Mouse (Mus musculus) splenic B cell, adult 2 months (primary cell): ENCODE data around the gene Fhdc1.

ENCODE experiments used
- DNase-seq: peaks from one replicate; pipeline ENCODE4 v3.0.0-alpha.2; 2011; ENCODE audit warnings: low read depth, low spot score
- H3K27me3 ChIP-seq: 2 replicates; pipeline ENCODE4 v1.6.1; 2012; ENCODE audit warnings: mild to moderate bottlenecking, low read length, moderate library complexity, mixed read lengths; ENCODE audit not compliant: control insufficient read depth, poor library complexity, insufficient read depth, severe bottlenecking
- H3K36me3 ChIP-seq: 2 replicates; pipeline ENCODE4 v1.6.1; 2012; ENCODE audit warnings: mild to moderate bottlenecking, low read length, moderate library complexity, mixed read lengths; ENCODE audit not compliant: control insufficient read depth, poor library complexity, insufficient read depth, severe bottlenecking

The Fhdc1 gene

DNA sequence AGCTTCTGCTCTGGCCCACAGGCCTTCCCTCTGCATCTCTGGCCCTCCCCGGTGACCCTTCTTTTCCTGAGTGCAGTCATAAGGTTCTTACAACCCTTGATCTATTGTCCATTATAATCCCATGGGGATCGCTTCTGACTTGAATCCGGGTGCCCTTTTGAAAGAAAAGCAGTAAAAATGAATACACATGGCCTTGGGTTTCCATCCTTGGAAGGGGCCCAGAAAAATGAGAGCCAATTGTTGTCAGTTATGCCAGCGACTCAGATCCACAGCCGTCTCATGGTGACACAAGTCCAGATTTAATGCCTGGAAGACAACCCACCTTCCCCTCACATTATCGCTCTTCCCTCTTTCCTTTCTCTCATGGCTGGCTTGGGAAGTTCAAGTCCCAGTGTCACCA, 1.9 kb upstream of the Fhdc1 start:
- H3K27me3 ChIP-seq: no peaks in the 10 kb centered on the region; the same call in 1 of the 2 replicates
- H3K36me3 ChIP-seq: no peaks in the 10 kb centered on the region
- DNase-seq: no peak

DNA sequence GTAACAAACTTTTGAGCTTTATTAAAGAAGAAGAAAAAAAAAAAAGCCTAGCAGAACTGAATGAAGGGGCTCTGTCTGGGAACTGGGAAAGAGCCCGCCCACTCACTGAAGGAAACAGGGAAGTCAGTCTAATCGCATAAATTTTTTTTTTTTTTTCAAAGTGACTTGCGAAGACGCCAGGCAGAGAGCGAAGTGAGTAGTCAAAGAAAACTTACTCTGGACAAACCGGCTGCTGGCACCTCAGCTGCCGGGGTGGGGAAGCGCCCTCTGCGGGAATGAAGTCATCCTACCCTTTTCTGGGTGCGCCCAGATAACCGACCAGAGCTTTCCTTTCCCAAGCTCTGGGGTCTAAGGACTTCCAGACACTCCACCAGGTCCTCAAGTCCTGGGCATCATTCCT, 875 bp upstream of the Fhdc1 start:
- no peaks in the 10 kb centered on the region for H3K36me3 ChIP-seq
- no peaks in the 10 kb centered on the region; the same call in 1 of the 2 replicates for H3K27me3 ChIP-seq
- no peak for DNase-seq

DNA sequence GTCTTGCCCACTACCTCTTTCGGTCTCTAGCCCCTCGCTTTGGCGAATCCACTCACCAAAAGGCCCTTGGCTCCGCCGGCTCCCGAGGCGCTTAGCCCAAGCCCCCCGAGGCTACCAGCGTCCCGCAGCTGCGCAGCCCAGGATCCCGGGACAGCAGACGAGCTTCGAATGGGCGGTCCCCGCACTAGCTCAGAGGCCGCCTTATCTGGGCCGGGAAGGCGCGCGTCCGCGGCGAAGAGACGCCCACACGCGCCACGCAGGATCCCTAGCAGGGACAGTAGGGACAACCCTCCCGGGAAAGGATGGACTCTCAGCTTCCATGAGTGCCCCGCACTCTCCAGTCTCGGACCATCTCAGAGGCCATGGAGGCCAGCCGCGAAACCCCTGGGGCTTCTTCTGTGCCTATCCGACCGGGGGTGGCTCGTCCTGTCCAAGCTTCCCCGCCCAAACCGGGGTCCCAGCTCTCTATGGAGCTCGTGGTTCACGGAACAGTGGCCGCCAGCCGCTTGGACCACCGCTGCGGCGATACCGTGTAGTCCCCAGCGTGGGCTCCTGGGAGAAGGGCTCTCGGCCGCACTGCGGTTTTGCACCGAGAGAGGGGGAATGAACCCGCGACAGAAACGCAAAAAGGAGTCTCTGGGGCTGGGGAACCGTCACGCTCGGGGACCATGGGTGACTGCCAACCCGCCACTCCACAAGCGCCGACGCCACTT, 780 bp downstream of the Fhdc1 start:
- H3K27me3 ChIP-seq: no peaks in the 10 kb centered on the region; the same call in 1 of the 2 replicates
- H3K36me3 ChIP-seq: no peaks in the 10 kb centered on the region
- peak; percentile 4 for DNase-seq

DNA sequence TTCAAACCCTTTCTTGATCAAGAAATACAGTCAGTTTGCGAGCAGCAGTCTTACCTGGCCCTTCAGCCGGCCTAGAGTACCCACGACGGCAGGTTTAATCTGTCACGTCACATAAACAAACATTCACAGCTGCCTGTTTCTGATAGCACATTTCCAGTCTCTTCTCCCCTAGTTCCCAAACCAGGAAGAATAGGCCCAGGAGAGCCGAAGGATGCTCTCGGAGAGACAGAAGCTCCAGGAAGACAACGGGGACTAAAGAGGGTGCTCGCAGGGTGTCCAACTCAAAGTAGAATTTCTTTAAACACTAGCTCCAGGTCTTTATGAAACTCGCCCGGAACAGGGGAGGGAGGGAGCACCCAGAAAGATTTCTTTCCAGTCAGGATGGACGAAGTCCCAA, 1.3 kb downstream of the Fhdc1 start:
- Histone ChIP-seq H3K27me3 (no peaks in the 10 kb centered on the region; the same call in 1 of the 2 replicates), H3K36me3 (no peaks in the 10 kb centered on the region)
- DNase-seq: no peak

DNA sequence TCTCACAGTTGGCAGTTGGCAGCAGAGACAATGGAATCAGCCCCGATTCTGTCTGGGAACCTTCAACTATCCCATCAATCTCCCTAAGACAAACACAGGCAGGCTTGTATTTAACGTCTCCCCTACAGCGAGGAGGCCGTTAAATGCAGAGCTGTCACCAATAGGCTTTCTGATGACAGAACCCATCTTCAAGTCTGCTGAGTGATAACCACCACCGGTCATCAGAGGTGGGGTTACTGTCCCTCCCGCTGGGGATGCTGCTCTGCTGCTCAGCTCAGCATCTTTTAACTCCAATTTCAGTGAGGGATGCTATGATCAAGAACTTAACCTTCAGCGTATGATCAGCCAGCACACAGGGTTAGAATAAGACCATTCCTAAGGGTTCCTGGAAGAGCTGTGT, 2.0 kb downstream of the Fhdc1 start:
- Histone ChIP-seq H3K27me3 (no peaks in the 10 kb centered on the region; the same call in 1 of the 2 replicates), H3K36me3 (no peaks in the 10 kb centered on the region)
- DNase-seq: no peak

DNA sequence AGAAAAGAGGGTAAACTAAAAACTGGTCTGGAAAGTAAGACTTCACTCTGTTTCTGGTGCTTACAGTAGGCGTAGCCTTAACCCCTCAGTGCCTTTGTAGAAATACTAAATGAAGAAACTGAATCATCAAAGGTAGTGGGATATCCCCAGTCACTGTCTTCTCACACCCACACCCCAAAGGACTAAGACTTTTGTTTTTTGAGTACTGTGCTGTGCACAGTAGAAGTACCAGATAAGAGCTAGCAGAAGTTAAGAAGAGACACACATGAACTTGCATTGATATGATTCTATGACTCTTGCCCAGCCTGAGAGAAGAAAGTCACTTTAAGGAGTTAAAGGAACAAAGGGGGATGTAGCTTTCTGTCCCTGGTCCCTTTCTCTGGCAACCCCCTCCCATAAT, 2.7 kb downstream of the Fhdc1 start:
- Histone ChIP-seq H3K36me3 (no peaks in the 10 kb centered on the region), H3K27me3 (no peaks in the 10 kb centered on the region; the same call in 1 of the 2 replicates)
- no peak for DNase-seq

DNA sequence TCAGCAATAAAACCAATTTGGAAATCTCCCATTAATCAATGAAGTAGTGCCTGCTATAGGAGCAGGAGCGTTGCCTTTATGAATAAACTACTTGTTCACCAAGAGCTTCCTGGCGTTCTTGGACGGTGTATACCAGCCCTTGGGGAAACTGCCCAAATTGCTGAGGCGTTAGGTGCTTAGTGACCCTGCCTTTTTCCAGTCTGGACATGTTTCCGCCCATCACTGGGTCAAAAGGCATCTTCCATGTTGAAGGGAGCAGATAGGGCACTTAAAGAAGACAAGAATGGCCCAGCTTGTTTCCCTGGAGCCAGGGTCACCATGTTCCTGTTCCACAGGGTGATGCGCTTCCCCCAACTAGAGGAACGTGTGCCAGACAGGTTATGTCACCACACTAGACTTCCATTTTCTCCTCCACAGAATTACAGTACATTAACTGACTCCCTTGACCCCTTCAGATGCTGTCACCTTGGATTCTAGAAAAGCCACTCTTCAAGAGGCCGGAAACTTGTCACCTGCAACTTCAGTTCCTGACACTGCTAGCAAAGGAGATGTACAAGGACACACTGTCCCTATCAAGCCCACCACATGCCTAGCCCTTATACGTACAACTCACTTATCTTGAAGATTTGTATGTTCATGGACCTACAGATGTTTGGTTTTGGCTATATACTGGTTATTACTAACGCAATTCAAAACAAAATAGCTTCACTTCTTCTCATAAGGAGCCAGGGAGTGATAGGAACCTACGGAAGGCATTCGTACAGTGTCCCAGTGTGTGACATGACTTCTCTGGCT, 5.1 kb downstream of the Fhdc1 start:
- no peak for DNase-seq
- Histone ChIP-seq H3K27me3 (no peaks in the 10 kb centered on the region; the same call in 1 of the 2 replicates), H3K36me3 (no peaks in the 10 kb centered on the region)

DNA sequence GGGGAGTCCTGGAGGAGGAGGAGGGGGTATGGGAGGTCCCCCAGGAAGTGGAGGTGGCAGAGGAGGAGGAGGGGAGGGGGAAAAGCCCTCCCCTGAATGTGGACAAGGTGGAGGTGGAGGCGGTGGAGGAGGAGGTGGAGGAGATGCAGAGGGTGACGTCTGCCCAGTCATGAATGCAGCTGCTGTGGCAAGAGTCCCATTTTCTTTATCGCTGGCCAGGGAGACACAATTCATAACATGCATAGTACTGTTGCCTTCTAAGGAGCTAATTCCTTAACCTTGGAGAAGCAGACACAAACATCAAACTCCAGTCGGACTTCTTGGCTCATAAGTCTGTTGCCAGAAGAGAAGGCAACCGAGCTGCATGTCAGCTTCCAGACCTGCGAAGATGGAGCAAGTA, 5.8 kb downstream of the Fhdc1 start:
- Histone ChIP-seq H3K27me3 (no peaks in the 10 kb centered on the region), H3K36me3 (no peaks in the 10 kb centered on the region)
- DNase-seq: no peak

DNA sequence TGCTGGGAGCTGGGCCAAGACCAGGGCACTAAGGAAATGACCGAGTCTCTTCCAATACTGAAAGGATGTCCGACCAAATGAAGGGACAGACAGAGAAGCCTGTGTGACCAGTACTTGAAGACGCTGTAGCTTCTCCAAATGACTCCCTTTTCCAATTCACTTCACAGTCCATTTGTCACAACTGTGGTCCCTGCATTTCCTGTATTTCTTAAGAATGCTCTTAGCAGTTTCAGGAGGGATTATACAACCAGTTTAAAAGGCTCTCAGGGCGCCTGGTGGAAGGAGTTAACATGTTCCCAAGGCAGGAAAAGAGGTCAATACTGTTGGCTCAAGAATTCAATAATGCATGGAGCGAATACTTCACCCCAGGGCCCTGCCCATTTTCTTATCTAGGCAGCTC, 7.3 kb downstream of the Fhdc1 start:
- Histone ChIP-seq H3K36me3 (no peaks in the 10 kb centered on the region), H3K27me3 (no peaks in the 10 kb centered on the region)
- no peak for DNase-seq

DNA sequence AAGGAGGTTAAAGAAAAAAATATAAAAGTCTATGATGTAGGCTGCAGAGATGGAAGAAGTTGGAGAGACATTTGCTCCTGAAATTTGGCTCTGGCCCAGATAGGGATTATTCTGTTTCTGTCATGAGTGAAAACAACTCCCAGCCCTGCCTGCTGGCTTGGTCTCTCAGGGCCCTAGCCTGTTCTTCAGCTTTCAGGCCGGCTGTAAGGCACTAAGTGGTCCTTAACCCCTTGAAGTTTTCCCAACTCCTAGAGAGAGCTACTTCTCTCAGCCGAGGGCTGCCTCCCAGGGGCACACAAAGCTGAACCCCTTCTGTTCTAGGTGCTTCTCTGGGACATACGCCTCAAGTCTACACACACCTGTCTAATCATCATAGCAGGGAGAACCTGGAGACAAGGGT, 7.7 kb downstream of the Fhdc1 start:
- DNase-seq: no peak
- no peaks in the 10 kb centered on the region for H3K36me3 ChIP-seq
- H3K27me3 ChIP-seq: no peaks in the 10 kb centered on the region

DNA sequence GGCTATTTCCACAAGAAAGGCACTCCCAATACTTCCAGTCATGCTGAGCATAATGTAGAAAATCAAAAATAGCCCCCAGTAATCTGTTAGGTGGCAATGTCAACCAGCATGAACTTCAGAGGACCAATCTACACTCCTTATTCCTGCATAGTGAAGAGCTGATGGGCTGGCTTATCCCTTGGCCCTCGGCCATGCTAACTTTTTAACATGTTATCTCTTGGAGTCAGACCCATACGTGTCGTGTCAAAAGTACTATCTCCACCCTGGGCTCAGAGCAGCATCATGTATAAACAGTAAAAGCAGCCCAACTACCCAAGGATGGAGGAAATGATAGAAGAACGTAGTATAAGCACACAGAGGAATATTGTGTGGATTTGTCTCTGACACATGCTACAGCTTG, 9.1 kb downstream of the Fhdc1 start:
- Histone ChIP-seq H3K36me3 (no peaks in the 10 kb centered on the region), H3K27me3 (no peaks in the 10 kb centered on the region)
- no peak for DNase-seq

DNA sequence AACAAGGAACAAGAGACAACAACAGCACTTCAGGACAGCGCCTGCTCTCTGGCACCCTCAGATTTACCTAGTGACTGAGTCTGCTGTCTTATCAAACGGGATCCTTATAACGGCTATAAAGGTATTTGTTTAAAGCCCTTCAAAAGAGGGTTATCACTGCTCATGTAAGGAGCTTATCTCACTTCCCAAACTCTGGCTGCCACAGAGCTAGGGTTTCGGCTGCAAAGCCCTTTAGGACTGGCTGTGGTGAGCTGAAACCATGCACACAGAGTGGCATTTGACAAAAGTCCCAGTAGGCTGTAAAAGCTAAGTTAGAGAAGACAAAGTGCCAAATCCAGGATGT, 12.1 kb downstream of the Fhdc1 start:
- H3K27me3 ChIP-seq: no peaks in the 10 kb centered on the region
- no peak for DNase-seq

DNA sequence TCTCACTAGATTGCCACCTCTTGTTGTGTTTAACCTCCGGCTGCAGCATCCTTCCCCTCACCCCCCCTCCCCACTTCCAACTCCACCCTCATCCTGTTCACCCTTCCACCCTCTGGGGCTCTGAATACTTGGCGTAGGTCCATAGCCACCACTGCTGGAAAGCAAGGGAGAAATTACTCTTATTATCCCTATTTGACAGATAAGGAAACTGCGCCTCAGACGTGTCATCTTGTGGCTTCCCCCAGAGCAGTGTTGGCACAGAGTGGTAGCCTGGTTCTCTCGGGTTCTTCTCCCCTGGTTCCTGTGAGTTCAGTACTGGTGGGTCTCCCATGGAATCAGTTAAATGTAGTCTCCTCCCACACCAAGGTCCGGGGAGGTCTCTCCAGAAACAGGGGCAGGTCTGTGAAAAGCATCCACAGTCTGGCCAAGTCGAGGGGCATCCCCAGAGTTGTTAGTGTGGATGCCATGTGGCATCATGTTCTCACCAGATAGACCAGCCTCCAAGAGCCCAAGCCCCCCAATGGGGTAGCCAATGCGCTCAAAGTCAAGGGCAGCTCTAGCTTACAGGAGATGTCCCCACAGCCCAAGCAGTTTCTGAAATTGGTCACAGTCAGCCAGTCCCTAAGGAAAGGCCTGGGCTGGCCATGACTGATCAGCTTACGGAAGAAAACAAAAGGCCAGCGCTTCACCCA, 12.7 kb downstream of the Fhdc1 start:
- Histone ChIP-seq H3K36me3 (no peaks in the 10 kb centered on the region), H3K27me3 (no peaks in the 10 kb centered on the region)
- DNase-seq: no peak

More for the DNA sequence above, 12.1 kb downstream of the Fhdc1 start:
- H3K36me3 ChIP-seq: no peaks in the 10 kb centered on the region

DNA sequence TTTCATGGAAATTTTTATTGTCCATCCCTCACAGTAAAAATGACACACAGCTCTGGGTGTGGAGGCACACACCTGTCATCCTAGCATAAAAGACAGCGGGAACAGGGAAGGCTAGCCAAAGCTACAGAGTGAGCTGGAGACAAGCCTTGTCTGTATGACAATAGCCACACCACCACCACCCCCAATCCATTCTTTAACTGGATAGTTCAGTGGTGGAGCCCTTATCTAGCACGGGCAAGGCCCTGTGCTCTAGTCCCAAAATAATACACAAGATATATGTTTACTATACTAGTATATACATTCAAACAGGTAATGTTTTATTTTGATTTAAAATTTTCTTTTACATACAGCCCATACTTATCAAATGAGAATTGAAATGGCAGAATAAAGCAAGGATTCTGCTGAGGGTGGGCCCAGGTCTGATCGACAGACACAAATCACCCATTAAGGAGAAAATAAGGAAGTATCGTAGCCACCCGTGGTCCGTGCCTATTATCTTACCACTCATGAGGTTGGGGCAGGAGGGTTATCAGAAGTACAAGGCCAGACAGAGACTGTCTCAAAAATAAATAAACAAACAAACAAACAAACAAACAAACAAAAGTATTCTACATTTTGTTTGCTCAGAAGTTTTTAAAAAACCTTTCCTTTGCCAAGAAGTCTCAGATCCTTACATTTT, 14.3 kb downstream of the Fhdc1 start:
- no peaks in the 10 kb centered on the region for H3K36me3 ChIP-seq

DNA sequence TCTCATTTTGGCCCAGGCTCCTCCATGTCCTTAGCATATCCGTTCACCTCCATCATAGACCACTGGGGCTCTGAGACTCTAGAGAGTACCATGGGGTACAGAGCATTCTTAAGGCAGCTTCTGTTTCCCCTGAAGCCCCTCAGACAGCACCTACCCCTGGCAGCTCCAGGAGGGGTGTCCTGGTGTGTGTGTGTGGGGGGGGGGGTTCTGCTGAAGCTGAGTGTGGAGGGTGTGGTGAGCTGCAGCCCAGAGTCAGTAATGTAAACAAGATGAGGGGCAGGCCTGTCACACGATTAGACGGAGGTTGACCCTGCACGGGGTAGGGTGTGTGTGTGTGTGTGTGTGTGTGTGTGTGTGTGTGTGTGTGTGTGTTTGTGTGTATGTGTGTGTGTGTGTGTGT, 18.5 kb downstream of the Fhdc1 start:
- no peak for DNase-seq
- H3K36me3 ChIP-seq: no peaks in the 10 kb centered on the region
- no peaks in the 10 kb centered on the region for H3K27me3 ChIP-seq

More for the DNA sequence above, 14.3 kb downstream of the Fhdc1 start:
- H3K27me3 ChIP-seq: no peaks in the 10 kb centered on the region
- DNase-seq: no peak
